Mouse (Mus musculus) C2C12 (cell line): ENCODE data around the gene Cd6. TPM values are rescaled to one million over a fixed set of nuclear protein-coding genes. Genes with fewer than 3 reads are reported as not detected.

Source experiments
- H3K27me3 ChIP-seq: one replicate; pipeline ENCODE4 v1.6.1; 2011; ENCODE audit not compliant: control insufficient read depth, insufficient read depth, insufficient read length
- H3K36me3 ChIP-seq: one replicate; pipeline ENCODE4 v1.6.1; 2011; ENCODE audit not compliant: control insufficient read depth, insufficient read depth
- H3K4me3 ChIP-seq: one replicate; pipeline ENCODE4 v1.5.1; 2011; ENCODE audit warnings: mild to moderate bottlenecking, control low read depth; ENCODE audit not compliant: poor library complexity, insufficient read depth, severe bottlenecking
- H3K79me2 ChIP-seq: one replicate; pipeline ENCODE4 v1.6.1; 2011; ENCODE audit not compliant: control insufficient read depth, insufficient read depth
- H3K79me3 ChIP-seq: one replicate; pipeline ENCODE4 v1.6.1; 2011; ENCODE audit warnings: low read depth, control low read depth
- H3ac ChIP-seq: one replicate; pipeline ENCODE3; 2011; ENCODE audit warnings: low read depth; ENCODE audit not compliant: control insufficient read depth, insufficient read length
- CEBPB ChIP-seq: IDR thresholded peaks from one replicate; pipeline ENCODE4 v1.6.1; 2011; ENCODE audit warnings: low read depth, mild to moderate bottlenecking, control low read depth, moderate library complexity
- CTCF ChIP-seq: IDR thresholded peaks from one replicate; pipeline ENCODE4 v1.5.1; 2011; ENCODE audit not compliant: control insufficient read depth, insufficient read depth, insufficient read length
- FOSL1 ChIP-seq: IDR thresholded peaks from one replicate; pipeline ENCODE4 v1.8.0; 2011; ENCODE audit warnings: mild to moderate bottlenecking, low read length; ENCODE audit not compliant: poor library complexity, insufficient read depth, severe bottlenecking
- MAX ChIP-seq: IDR thresholded peaks from one replicate; pipeline ENCODE4 v1.6.1; 2011; ENCODE audit warnings: mild to moderate bottlenecking, control low read depth
- MYOD1 ChIP-seq: IDR thresholded peaks from one replicate; pipeline ENCODE4 v1.6.1; 2011; ENCODE audit warnings: low read depth; ENCODE audit not compliant: control insufficient read depth, insufficient read length
- MYOG ChIP-seq: IDR thresholded peaks from one replicate; pipeline ENCODE4 v1.6.1; 2011; ENCODE audit not compliant: control insufficient read depth, insufficient read length; ENCODE audit errors: extremely low read depth
- USF1 ChIP-seq: IDR thresholded peaks from one replicate; pipeline ENCODE4 v1.6.1; 2011; ENCODE audit warnings: low read depth, mild to moderate bottlenecking, control low read depth, moderate library complexity
- polyA plus RNA-seq: library from polyadenylated mRNA; unstranded; fragments of >200 nt; fragmentation: generic; extraction: Trizol; gene quantifications from one replicate; pipeline ENCODE4 v1.2.1, GENCODE M21; 2012; ENCODE audit warnings: missing spikeins

The Cd6 gene
- polyA plus RNA-seq, 1 experiment: 0.30 TPM

GRCm38 (mm10) chr19:10831424-10831823 is 1.6 kb upstream of the Cd6 start:
- Histone ChIP-seq H3K27me3 (no peaks in the 10 kb centered on the region), H3K79me2 (no peaks in the 10 kb centered on the region), H3ac (no peak overlapping the region), H3K4me3 (no peak overlapping the region), H3K36me3 (no peaks in the 10 kb centered on the region), H3K79me3 (no peaks in the 10 kb centered on the region)
- no peak for TF ChIP-seq MYOD1
- peak; percentile 54 for TF ChIP-seq CTCF
- TF ChIP-seq CEBPB: no peak

GRCm38 (mm10) chr19:10828321-10828720 is 1.5 kb downstream of the Cd6 start:
- H3K27me3 ChIP-seq: no peaks in the 10 kb centered on the region
- no peaks in the 10 kb centered on the region for H3K79me3 ChIP-seq
- TF ChIP-seq USF1 (no peak), MAX (no peak), MYOG (no peak), FOSL1 (no peak), CEBPB (no peak), MYOD1 (no peak), CTCF (no peak)
- no peaks in the 10 kb centered on the region for H3K36me3 ChIP-seq
- H3K79me2 ChIP-seq: no peaks in the 10 kb centered on the region
- H3K4me3 ChIP-seq: no peak overlapping the region
- no peak overlapping the region for H3ac ChIP-seq

- Histone ChIP-seq H3K27me3 (no peaks in the 10 kb centered on the region), H3K79me2 (no peaks in the 10 kb centered on the region), H3K36me3 (no peaks in the 10 kb centered on the region), H3K79me3 (no peaks in the 10 kb centered on the region), H3K4me3 (no peak overlapping the region), H3ac (no peak overlapping the region)
- TF ChIP-seq CEBPB (no peak), FOSL1 (no peak), USF1 (no peak), MAX (no peak), CTCF (no peak), MYOD1 (no peak), MYOG (no peak)
Observed at GRCm38 (mm10) chr19:10824061-10824460, 5.8 kb downstream of the Cd6 start.

GRCm38 (mm10) chr19:10822534-10822933 is 7.3 kb downstream of the Cd6 start:
- Histone ChIP-seq H3K4me3 (no peak overlapping the region), H3ac (no peak overlapping the region), H3K79me3 (no peaks in the 10 kb centered on the region), H3K79me2 (no peaks in the 10 kb centered on the region), H3K27me3 (no peaks in the 10 kb centered on the region), H3K36me3 (no peaks in the 10 kb centered on the region)
- no peak for TF ChIP-seq MYOD1
- no peak for TF ChIP-seq MYOG
- TF ChIP-seq MAX: no peak
- TF ChIP-seq CTCF: no peak
- TF ChIP-seq CEBPB: no peak
- TF ChIP-seq USF1: no peak
- TF ChIP-seq FOSL1: no peak

GRCm38 (mm10) chr19:10821319-10821718 is 8.5 kb downstream of the Cd6 start:
- H3K79me3 ChIP-seq: no peaks in the 10 kb centered on the region
- H3K4me3 ChIP-seq: no peak overlapping the region
- no peaks in the 10 kb centered on the region for H3K27me3 ChIP-seq
- TF ChIP-seq FOSL1 (no peak), CTCF (no peak), USF1 (no peak), CEBPB (no peak), MAX (no peak), MYOD1 (no peak), MYOG (no peak)
- no peak overlapping the region for H3ac ChIP-seq
- H3K79me2 ChIP-seq: no peaks in the 10 kb centered on the region
- no peaks in the 10 kb centered on the region for H3K36me3 ChIP-seq

- Histone ChIP-seq H3K4me3 (no peak overlapping the region), H3K36me3 (no peaks in the 10 kb centered on the region)
- TF ChIP-seq FOSL1: no peak
- peak; percentile 54 for TF ChIP-seq USF1
Observed at GRCm38 (mm10) chr19:10818217-10818946, 11.5 kb downstream of the Cd6 start.

More at GRCm38 (mm10) chr19:10818217-10818946, 11.5 kb downstream of the Cd6 start:
- no peaks in the 10 kb centered on the region for H3K27me3 ChIP-seq
- no peaks in the 10 kb centered on the region for H3K79me3 ChIP-seq
- H3K79me2 ChIP-seq: no peaks in the 10 kb centered on the region
- H3ac ChIP-seq: no peak overlapping the region
